Mouse (Mus musculus): ENCODE data around the gene Sec24c.
"Not testable (repeated sequence)": the region's sequence is repeated elsewhere in the genome, so short reads cannot be mapped to it uniquely, and the experiment has no call there.

Gene Sec24c

GRCm38 (mm10) chr14:20674064-20674833 lies at the start of gene Sec24c:
Sec24c (plus strand) TSS chr14:20674308.
- peak; percentile 99 for DNase-seq (ENCODE audit: low read depth, low spot score)
- Histone ChIP-seq H3K36me3 (ENCODE audit: control insufficient read depth, insufficient read depth, low read length, poor library complexity, severe bottlenecking) (peaks cover 2% of the 10 kb centered on the region), H3K27me3 (ENCODE audit: control insufficient read depth, insufficient read depth, low read length, poor library complexity, severe bottlenecking) (no peaks in the 10 kb centered on the region)

GRCm38 (mm10) chr14:20626447-20626846 lies 47.7 kb upstream of the Sec24c start:
- Histone ChIP-seq H3K36me3 (ENCODE audit: control insufficient read depth, insufficient read depth, low read length, poor library complexity, severe bottlenecking) (no peaks in the 10 kb centered on the region), H3K27me3 (ENCODE audit: control insufficient read depth, insufficient read depth, low read length, poor library complexity, severe bottlenecking) (no peaks in the 10 kb centered on the region)
- no peak for DNase-seq (ENCODE audit: low read depth, low spot score)

- Histone ChIP-seq H3K36me3 (ENCODE audit: control insufficient read depth, insufficient read depth, low read length, poor library complexity, severe bottlenecking) (no peaks in the 10 kb centered on the region), H3K27me3 (ENCODE audit: control insufficient read depth, insufficient read depth, low read length, poor library complexity, severe bottlenecking) (no peaks in the 10 kb centered on the region)
- DNase-seq (ENCODE audit: low read depth, low spot score), result no peak
These were observed 47.1 kb upstream of the Sec24c start for GRCm38 (mm10) chr14:20626971-20627370.

GRCm38 (mm10) chr14:20631253-20631652 lies 42.9 kb upstream of the Sec24c start:
- H3K36me3 ChIP-seq (ENCODE audit: control insufficient read depth, insufficient read depth, low read length, poor library complexity, severe bottlenecking), result no peaks in the 10 kb centered on the region
- no peaks in the 10 kb centered on the region for H3K27me3 ChIP-seq (ENCODE audit: control insufficient read depth, insufficient read depth, low read length, poor library complexity, severe bottlenecking)
- DNase-seq (ENCODE audit: low read depth, low spot score), result no peak

GRCm38 (mm10) chr14:20635546-20635945 lies 38.6 kb upstream of the Sec24c start:
- Histone ChIP-seq H3K27me3 (ENCODE audit: control insufficient read depth, insufficient read depth, low read length, poor library complexity, severe bottlenecking) (no peaks in the 10 kb centered on the region), H3K36me3 (ENCODE audit: control insufficient read depth, insufficient read depth, low read length, poor library complexity, severe bottlenecking) (no peaks in the 10 kb centered on the region)
- DNase-seq (ENCODE audit: low read depth, low spot score), result no peak

GRCm38 (mm10) chr14:20636968-20637367 lies 37.1 kb upstream of the Sec24c start:
- H3K36me3 ChIP-seq (ENCODE audit: control insufficient read depth, insufficient read depth, low read length, poor library complexity, severe bottlenecking); H3K27me3 ChIP-seq (ENCODE audit: control insufficient read depth, insufficient read depth, low read length, poor library complexity, severe bottlenecking): not testable (repeated sequence)

GRCm38 (mm10) chr14:20637818-20638574 lies 36.1 kb upstream of the Sec24c start:
- no peak for DNase-seq (ENCODE audit: low read depth, low spot score)
- H3K36me3 ChIP-seq (ENCODE audit: control insufficient read depth, insufficient read depth, low read length, poor library complexity, severe bottlenecking), result no peaks in the 10 kb centered on the region; the same call in 1 of the 2 replicates
- no peaks in the 10 kb centered on the region for H3K27me3 ChIP-seq (ENCODE audit: control insufficient read depth, insufficient read depth, low read length, poor library complexity, severe bottlenecking)

More at GRCm38 (mm10) chr14:20636968-20637367, 37.1 kb upstream of the Sec24c start:
- DNase-seq (ENCODE audit: low read depth, low spot score), result not testable (repeated sequence)

- no peaks in the 10 kb centered on the region for H3K27me3 ChIP-seq (ENCODE audit: control insufficient read depth, insufficient read depth, low read length, poor library complexity, severe bottlenecking)
- no peak for DNase-seq (ENCODE audit: low read depth, low spot score)
- no peaks in the 10 kb centered on the region; the same call in 1 of the 2 replicates for H3K36me3 ChIP-seq (ENCODE audit: control insufficient read depth, insufficient read depth, low read length, poor library complexity, severe bottlenecking)
These were observed 35.4 kb upstream of the Sec24c start for GRCm38 (mm10) chr14:20638702-20639101.

- peak; percentile 72 for DNase-seq (ENCODE audit: low read depth, low spot score)
- Histone ChIP-seq H3K27me3 (ENCODE audit: control insufficient read depth, insufficient read depth, low read length, poor library complexity, severe bottlenecking) (no peaks in the 10 kb centered on the region), H3K36me3 (ENCODE audit: control insufficient read depth, insufficient read depth, low read length, poor library complexity, severe bottlenecking) (no peaks in the 10 kb centered on the region; the same call in 1 of the 2 replicates)
These were observed 34.0 kb upstream of the Sec24c start for GRCm38 (mm10) chr14:20639918-20640619.

- H3K36me3 ChIP-seq (ENCODE audit: control insufficient read depth, insufficient read depth, low read length, poor library complexity, severe bottlenecking), result no peaks in the 10 kb centered on the region; the same call in 1 of the 2 replicates
- peak; percentile 99 for DNase-seq (ENCODE audit: low read depth, low spot score)
- no peaks in the 10 kb centered on the region for H3K27me3 ChIP-seq (ENCODE audit: control insufficient read depth, insufficient read depth, low read length, poor library complexity, severe bottlenecking)
These were observed 33.3 kb upstream of the Sec24c start, which contains the start of gene Usp54 for GRCm38 (mm10) chr14:20640644-20641437. Usp54 (minus strand) TSS chr14:20641063.

- H3K27me3 ChIP-seq (ENCODE audit: control insufficient read depth, insufficient read depth, low read length, poor library complexity, severe bottlenecking), result no peaks in the 10 kb centered on the region
These were observed 32.7 kb upstream of the Sec24c start for GRCm38 (mm10) chr14:20641438-20641875.

GRCm38 (mm10) chr14:20645547-20645946 lies 28.6 kb upstream of the Sec24c start:
- DNase-seq (ENCODE audit: low read depth, low spot score), result peak; percentile 13
- H3K27me3 ChIP-seq (ENCODE audit: control insufficient read depth, insufficient read depth, low read length, poor library complexity, severe bottlenecking), result no peaks in the 10 kb centered on the region
- H3K36me3 ChIP-seq (ENCODE audit: control insufficient read depth, insufficient read depth, low read length, poor library complexity, severe bottlenecking), result no peaks in the 10 kb centered on the region; the same call in 1 of the 2 replicates

More at GRCm38 (mm10) chr14:20641438-20641875, 32.7 kb upstream of the Sec24c start:
- DNase-seq (ENCODE audit: low read depth, low spot score), result no peak
- H3K36me3 ChIP-seq (ENCODE audit: control insufficient read depth, insufficient read depth, low read length, poor library complexity, severe bottlenecking), result no peaks in the 10 kb centered on the region; the same call in 1 of the 2 replicates

- no peak for DNase-seq (ENCODE audit: low read depth, low spot score)
- Histone ChIP-seq H3K36me3 (ENCODE audit: control insufficient read depth, insufficient read depth, low read length, poor library complexity, severe bottlenecking) (no peaks in the 10 kb centered on the region; the same call in 1 of the 2 replicates), H3K27me3 (ENCODE audit: control insufficient read depth, insufficient read depth, low read length, poor library complexity, severe bottlenecking) (no peaks in the 10 kb centered on the region)
These were observed 27.7 kb upstream of the Sec24c start for GRCm38 (mm10) chr14:20646381-20646780.

- Histone ChIP-seq H3K27me3 (ENCODE audit: control insufficient read depth, insufficient read depth, low read length, poor library complexity, severe bottlenecking) (no peaks in the 10 kb centered on the region), H3K36me3 (ENCODE audit: control insufficient read depth, insufficient read depth, low read length, poor library complexity, severe bottlenecking) (no peaks in the 10 kb centered on the region)
- no peak for DNase-seq (ENCODE audit: low read depth, low spot score)
These were observed 23.1 kb upstream of the Sec24c start for GRCm38 (mm10) chr14:20651000-20651399.

All from splenic B cell, adult 2 months (primary cell).